ENCODE assay signal across 17 mouse cellular contexts in genomic region chr16:90522575-90522974, GRCm38 (mm10).
DNase-seq lines count a peak whose midpoint lies in the region; ATAC-seq and TF ChIP-seq lines count a peak whose summit lies in the region.
"Had no signal": no experiment of that assay in that cellular context is flagged by ENCODE, and none has a peak within 500 bp of the region (broad histone marks: within the 10 kb centered on the region; RNA-seq: fewer than 3 reads in every experiment).

No protein-coding gene starts in this region.

- no peak for DNase-seq in kidney, postnatal 10 days
- peak; percentile 83 for DNase-seq in ZHBTc4 (ENCODE audit: low read depth, low spot score)
- peak; percentile 19 for DNase-seq in forebrain, postnatal 0 days
- DNase-seq in layer of hippocampus, adult 11-12 months (ENCODE audit: low spot score) = no peak
- DNase-seq in spleen, adult 18-20 months = no peak
- no peak for DNase-seq in T-cell, adult 2 months (ENCODE audit: low spot score)
- DNase-seq: adrenal gland, adult 2 months; cerebellum, postnatal 10 days; heart, adult 11 months; heart, postnatal 10 days; layer of hippocampus, adult 9-11 months; thymus, postnatal 25 days had no signal

- no peak overlapping the region for H3K27ac ChIP-seq in kidney, embryonic 15.5 days
- peak overlapping the region; percentile 79 for H3K27ac ChIP-seq in forebrain, postnatal 0 days (ENCODE audit: low read depth, low read length)
- H3K27ac ChIP-seq in midbrain, embryonic 13.5 days = peak overlapping the region; percentile 70
- H3K27ac ChIP-seq: liver, embryonic 15.5 days; neural tube, embryonic 12.5 days had no signal

- ATAC-seq in kidney, embryonic 15.5 days (replicated peaks; ENCODE audit: low FRiP score) = 0 out of 2 replicates have a peak, but pooled peaks have one; percentile 10
- no peak for ATAC-seq in forebrain, postnatal 0 days
- ATAC-seq in midbrain, embryonic 13.5 days = peak; percentile 18; the same call in 1 of the 2 replicates
- ATAC-seq: intestine, postnatal 0 days had no signal

- H3K9ac ChIP-seq in kidney, embryonic 15.5 days = no peak overlapping the region
- no peak overlapping the region for H3K9ac ChIP-seq in forebrain, postnatal 0 days
- H3K9ac ChIP-seq in midbrain, embryonic 13.5 days (replicated peaks) = no peak overlapping the region
- H3K9ac ChIP-seq: liver, embryonic 15.5 days had no signal

- H3K36me3 ChIP-seq in kidney, embryonic 15.5 days = no peaks in the 10 kb centered on the region
- H3K36me3 ChIP-seq in forebrain, postnatal 0 days (ENCODE audit: insufficient read depth) = no peaks in the 10 kb centered on the region
- no peaks in the 10 kb centered on the region for H3K36me3 ChIP-seq in midbrain, embryonic 13.5 days
- H3K36me3 ChIP-seq: liver, embryonic 15.5 days; neural tube, embryonic 12.5 days had no signal

- no peak overlapping the region for H3K4me3 ChIP-seq in kidney, embryonic 15.5 days (replicated peaks)
- no peak overlapping the region for H3K4me3 ChIP-seq in forebrain, postnatal 0 days (ENCODE audit: low read depth, low read length)
- H3K4me3 ChIP-seq in midbrain, embryonic 13.5 days (replicated peaks) = no peak overlapping the region
- H3K4me3 ChIP-seq: liver, embryonic 15.5 days; neural tube, embryonic 12.5 days had no signal

- no peaks in the 10 kb centered on the region for H3K27me3 ChIP-seq in kidney, embryonic 15.5 days
- no peaks in the 10 kb centered on the region for H3K27me3 ChIP-seq in forebrain, postnatal 0 days (ENCODE audit: insufficient read depth, low read length)
- no peaks in the 10 kb centered on the region for H3K27me3 ChIP-seq in midbrain, embryonic 13.5 days
- H3K27me3 ChIP-seq: liver, embryonic 15.5 days; neural tube, embryonic 12.5 days had no signal

- TF ChIP-seq CTCF in forebrain, postnatal 0 days (IDR thresholded peaks at IDR 0.05; ENCODE audit: low read depth) = no peak

- WGBS in kidney, embryonic 15.5 days = 48% methylated on average over 1 of the region's 1 CpGs
- 35% methylated on average over 1 of the region's 1 CpGs for WGBS in forebrain, postnatal 0 days
- 13% methylated on average over 1 of the region's 1 CpGs for WGBS in midbrain, embryonic 13.5 days

- peaks cover 41% of the 10 kb centered on the region for H3K4me1 ChIP-seq in kidney, embryonic 15.5 days
- peaks cover 12% of the 10 kb centered on the region; the same call in 1 of the 2 replicates for H3K4me1 ChIP-seq in forebrain, postnatal 0 days (ENCODE audit: insufficient read depth)
- peaks cover 22% of the 10 kb centered on the region for H3K4me1 ChIP-seq in midbrain, embryonic 13.5 days (replicated peaks)
- H3K4me1 ChIP-seq: liver, embryonic 15.5 days had no signal

- no peak overlapping the region for H3K4me2 ChIP-seq in kidney, embryonic 15.5 days
- H3K4me2 ChIP-seq in forebrain, postnatal 0 days (ENCODE audit: low read depth) = no peak overlapping the region
- H3K4me2 ChIP-seq in midbrain, embryonic 13.5 days (replicated peaks) = no peak overlapping the region
- H3K4me2 ChIP-seq: liver, embryonic 15.5 days had no signal

- no peaks in the 10 kb centered on the region for H3K9me3 ChIP-seq in kidney, embryonic 15.5 days (replicated peaks)
- H3K9me3 ChIP-seq in forebrain, postnatal 0 days (ENCODE audit: low read length) = no peaks in the 10 kb centered on the region
- H3K9me3 ChIP-seq in midbrain, embryonic 13.5 days = no peaks in the 10 kb centered on the region
- H3K9me3 ChIP-seq: liver, embryonic 15.5 days; neural tube, embryonic 12.5 days had no signal

Comparison
In these comparisons a context has a peak if more than half of its experiments do, and no peak if none do; other contexts are left out.
1. DNase-seq: peak in ZHBTc4 (single experiment) and forebrain, postnatal 0 days (single experiment); none in kidney, postnatal 10 days (single experiment), layer of hippocampus, adult 11-12 months (single experiment), spleen, adult 18-20 months (0 of 2) and T-cell, adult 2 months (single experiment).